Mouse (Mus musculus) ovary, postnatal 14 days (tissue): Measurements from ENCODE around the gene Clec1b.

Experiments used
- DNase-seq: peaks from one replicate; pipeline ENCODE4 v3.0.0; 2022; ENCODE audit warnings: low spot score

Gene Clec1b

DNA sequence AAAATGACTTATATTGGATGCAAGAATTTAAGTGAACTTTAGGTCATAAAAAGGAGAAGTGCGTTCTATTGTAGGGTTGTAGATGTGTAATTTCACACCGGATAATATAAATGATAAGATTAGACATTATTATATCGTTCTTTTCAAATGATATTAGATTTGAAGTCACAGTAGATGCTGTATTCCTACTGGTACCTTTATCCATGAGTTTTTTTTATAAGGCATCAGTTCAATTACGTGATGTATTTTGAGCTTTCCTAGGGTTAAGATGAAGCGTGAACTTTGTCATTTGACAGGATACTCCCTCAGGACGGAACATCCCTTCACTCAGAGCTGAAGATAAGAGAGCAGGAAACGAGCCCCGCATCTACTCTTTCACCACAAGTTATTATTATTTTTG, at the start of gene Clec1b:
Gene Clec1b (plus strand): TSS at position 301 of the 400 bp plus-strand sequence.
- no peak for DNase-seq

DNA sequence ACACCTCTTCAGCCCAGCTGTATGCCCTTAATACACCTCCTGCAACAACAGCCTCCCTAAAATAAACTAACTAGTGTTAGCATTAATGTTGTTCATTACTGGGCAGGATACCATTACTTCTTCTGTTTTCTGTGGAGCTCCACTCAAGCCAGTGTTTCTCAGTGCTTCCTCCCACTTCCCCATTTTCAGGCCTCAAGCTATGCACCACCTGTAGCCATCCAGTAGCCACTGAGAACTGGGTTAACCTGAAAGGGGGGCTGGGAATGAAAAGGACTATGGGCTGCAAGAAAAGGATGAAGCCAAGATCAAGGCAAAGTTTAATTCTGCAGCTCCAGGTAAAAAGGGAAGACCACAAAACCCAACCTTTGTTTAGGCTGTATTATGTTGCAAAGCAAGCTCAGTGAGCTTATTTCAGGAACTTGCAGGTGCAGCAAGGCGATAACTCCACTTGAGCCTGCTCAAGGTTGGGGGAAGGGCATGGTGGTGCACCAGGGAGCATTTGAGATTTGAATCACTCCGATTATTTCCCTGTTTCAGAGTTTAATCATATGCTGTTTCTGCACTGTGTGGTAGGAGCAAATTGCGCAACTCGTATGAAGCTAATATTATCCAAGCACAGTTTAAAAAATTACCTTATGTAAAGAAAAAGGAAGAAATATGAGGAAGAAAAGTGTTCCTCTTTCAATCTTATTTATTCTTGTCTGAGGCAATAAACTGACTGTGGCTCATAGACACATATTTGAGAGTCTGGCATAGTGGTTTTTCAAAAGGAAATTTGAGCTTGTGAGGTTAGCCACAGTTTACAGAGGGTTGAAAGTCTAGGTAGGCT, 47.4 kb upstream of the Clec1b start:
- no peak for DNase-seq

DNA sequence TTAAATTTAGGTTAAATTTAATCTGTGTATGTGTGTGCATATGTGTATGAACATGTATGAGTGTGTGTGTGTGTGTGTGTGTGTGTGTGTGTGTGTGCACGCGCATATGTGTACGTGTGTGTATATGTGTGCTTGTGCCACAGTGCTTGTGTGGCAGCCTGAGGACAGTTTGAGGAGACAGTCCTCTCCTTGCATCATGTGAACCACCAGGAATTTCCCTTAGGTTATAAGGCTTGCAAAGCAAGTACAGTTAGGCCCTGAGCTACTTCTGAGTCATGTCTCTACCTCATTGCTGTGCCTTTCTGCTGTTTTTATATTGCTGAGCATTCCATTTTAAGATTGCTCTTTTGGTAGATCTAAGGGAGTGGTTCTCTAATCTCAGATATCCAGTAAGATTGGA, 46.0 kb upstream of the Clec1b start:
- no peak for DNase-seq

GRCm38 (mm10) chr6:129355774-129356173, 41.3 kb upstream of the Clec1b start:
- no peak for DNase-seq

DNA sequence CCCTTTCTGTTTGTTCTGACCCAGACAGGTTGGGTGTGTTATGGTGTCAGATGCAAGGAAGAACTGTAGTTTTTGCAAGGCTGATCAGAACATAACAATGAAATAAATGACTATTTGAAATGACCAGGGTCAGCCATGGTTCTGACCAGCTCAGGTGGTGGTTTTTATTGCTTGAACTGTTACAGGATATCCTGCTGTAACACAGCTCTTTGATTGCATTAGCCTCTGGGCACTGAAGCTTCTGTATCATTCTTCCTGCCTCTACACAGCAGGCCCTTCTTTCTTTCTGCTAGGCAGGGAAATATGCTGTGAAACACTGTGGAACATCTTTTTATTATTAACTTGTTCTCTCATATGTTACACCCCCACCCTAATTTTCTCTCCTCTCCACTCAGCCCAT, 40.7 kb upstream of the Clec1b start:
- DNase-seq, result no peak

DNA sequence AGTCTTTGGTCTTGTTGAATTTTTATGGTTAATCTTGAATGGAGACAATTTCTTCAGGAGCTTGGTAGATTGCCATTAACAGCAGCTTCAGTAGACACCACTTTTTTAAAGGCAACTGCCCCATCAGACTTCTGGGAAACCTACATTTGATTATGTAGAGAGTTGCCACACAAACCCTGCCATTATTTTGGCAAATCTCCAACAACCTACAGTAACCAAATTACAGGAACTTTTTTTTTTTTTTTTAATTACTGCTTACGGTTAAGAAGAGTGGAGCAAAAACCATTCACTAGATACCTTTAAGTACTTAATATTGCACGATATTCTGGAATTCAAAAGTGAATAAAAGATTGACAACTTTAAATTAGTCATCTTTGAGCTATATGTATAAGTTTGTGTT, 37.6 kb upstream of the Clec1b start:
- DNase-seq, result no peak

- DNase-seq, result no peak
Observed at GRCm38 (mm10) chr6:129363942-129364341, 33.2 kb upstream of the Clec1b start.

- DNase-seq, result peak; percentile 51
Observed at GRCm38 (mm10) chr6:129365959-129366359, 31.1 kb upstream of the Clec1b start.

- no peak for DNase-seq
Observed at GRCm38 (mm10) chr6:129369374-129370132, 27.5 kb upstream of the Clec1b start.

DNA sequence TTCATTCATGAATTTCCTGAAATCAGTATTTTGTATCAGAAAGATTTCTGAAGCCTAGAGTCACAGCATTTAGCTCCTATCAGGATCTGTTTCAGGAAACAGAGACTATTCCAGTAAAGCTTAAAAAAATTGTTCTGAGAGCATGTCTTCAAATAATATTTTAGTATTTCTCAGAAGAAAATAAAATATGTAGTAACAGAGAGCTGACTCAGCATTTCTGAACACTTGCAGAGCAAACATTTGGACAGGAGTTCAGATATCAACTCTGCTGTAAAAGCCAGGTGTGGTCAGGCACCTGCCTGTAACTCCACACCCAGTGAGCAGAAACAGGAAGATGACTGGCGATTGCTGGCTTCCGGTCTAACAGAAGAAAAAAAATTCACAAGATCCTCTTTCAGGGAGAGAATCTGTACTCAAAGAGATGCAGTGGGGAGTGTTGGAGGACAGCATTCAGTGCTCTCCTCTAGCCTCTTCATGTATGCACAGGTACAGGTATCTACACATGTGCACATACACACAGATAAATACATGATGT, 22.1 kb upstream of the Clec1b start:
- no peak for DNase-seq

DNA sequence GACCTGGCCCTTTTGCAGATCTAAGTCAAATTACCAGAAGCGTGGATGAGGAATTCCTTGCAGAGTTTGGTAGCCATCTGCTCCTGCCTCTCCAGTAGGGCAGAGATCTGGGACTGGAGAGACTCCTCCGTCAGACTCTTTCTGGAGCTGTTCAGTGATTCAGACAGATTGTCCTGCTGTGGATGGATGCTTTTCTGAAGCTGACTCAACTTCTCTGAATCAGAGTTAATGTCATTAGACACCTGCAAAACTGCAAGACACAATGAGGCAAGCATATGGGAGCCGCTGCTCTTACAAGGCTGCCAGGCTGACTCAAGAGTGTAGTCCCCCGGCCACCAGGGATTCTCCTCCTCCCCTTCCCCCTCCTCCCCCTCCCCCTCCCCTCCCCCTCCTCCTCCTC, 16.6 kb upstream of the Clec1b start:
- DNase-seq, result no peak

- no peak for DNase-seq
Observed at GRCm38 (mm10) chr6:129381736-129382135, 15.4 kb upstream of the Clec1b start.

GRCm38 (mm10) chr6:129383466-129383865, 13.6 kb upstream of the Clec1b start:
- no peak for DNase-seq

DNA sequence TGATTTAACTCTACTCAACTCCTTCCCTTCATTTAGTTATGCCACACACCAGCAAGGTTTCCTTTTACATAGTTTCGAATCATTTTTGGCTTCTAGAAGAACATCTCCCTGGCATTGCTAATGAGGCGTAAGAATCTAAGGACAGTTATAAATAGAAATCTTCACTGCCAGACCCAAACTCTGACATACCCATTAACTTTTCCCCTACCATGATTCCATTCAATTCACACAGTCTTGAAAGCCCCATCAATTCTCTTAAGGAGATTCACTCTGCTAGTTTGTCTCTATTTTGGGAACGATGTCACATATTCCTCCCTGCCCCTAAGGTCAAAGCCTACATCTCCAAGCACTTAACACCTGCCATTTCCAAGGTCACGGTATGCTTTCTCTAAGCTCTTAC, 12.1 kb upstream of the Clec1b start:
- DNase-seq, result no peak

- DNase-seq, result no peak
Observed at GRCm38 (mm10) chr6:129385774-129386173, 11.3 kb upstream of the Clec1b start, which contains the start of gene Clec12b. Gene Clec12b (minus strand): TSS chr6:129385874.

DNA sequence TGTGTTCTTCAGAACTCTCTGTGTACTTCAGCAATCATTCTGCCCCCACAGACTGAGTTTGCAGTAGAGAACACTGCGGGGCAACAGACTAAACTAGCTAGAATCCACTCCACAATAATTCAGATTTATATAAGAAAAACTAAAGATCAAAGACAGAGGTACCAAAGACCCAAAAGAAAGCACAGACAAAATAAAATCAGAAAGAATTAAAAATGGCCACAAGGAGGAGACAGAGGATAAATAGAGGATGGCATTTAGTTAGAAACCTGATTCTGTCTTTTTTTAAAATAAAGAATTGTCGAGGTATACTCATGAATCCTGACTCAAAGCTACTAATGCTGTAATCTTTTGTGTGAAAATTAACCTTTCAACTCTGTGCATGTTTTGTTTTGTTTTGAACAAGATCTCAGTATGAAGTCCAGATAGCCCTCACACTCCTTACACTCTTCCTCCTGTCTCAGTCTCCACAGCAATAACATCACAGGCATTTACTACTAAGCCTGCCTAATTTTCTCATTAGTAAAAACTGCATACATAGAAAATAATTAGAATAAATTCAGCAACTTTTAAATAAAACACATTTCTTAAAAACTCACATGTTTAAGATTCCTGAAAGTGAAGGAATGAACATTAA, 3.9 kb upstream of the Clec1b start:
- no peak for DNase-seq

DNA sequence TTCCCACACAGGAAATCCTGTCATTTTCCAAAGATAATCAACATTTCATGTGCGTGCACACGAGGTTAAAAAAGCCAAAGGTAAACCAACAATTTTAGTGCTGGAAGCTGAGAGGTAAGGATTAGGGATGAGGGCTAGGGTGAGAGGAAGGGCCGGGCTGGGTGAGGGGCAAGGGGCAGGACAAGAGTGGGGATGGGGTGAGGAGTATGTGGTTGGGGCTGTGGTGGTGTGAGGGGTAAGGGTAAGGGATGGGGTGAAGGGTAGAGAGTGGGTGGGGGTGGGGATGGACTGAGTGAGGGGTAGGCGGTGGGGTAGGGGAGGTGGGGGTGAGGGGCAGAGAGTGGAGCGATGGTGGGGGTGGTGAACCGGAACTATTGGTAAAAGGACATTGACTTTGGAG, 3.4 kb upstream of the Clec1b start:
- DNase-seq, result no peak

DNA sequence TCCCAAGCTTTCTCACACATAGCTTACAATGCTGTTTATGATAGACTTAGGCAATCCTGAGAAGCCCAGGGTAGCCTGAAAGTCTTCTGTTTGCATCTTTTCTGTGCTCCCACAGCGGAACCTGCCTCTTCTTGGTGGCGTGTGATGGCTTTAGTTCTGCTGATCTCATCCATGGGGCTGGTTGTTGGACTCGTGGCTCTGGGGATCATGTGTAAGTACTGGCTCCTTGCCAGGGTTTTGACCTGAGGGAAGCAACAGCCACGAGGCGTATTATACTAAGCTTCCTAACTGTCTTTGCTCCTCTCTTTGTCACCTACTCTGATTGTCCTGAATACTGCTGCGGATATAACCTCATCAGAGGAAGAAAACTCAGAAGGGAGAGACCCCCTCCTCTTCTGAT, 2.8 kb downstream of the Clec1b start:
- DNase-seq, result peak; percentile 4

DNA sequence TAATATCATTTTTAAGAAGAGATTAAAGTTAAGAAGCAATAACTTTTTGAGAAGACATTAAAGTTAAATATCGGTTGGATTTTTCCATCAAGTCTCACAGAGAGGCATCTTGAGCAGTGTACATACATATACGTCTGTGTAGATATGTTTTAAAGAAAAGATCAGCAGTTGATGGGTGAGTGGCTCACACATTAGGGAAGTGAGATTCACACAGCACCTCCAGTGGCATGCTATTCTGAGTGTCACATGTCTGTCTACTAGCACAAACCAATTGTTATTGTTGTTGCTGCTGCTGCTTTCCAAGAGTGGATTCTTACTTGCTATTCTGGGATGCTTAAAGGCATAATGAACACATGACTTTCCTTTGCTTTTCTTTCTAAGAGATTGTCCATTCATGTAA, 5.3 kb downstream of the Clec1b start:
- no peak for DNase-seq

DNA sequence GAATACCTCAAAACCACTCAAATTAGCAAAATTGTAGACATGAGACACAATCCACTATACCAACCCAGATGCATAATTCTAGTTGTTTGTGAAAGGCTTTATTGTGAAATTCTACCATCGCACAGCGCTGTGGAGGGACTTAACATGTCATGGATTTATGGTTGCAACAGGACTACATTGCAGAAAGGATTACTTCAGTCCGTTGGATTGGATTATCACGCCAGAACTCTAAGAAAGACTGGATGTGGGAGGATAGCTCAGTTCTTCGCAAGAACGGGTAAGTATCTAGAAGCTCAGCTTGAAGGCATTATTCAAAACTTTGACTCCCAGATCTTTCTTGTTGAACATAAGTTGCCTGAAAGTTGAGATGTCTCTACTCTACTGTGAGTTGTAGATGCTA, 6.3 kb downstream of the Clec1b start:
- DNase-seq, result no peak

GRCm38 (mm10) chr6:129405999-129406398, 8.9 kb downstream of the Clec1b start:
- DNase-seq, result no peak

DNA sequence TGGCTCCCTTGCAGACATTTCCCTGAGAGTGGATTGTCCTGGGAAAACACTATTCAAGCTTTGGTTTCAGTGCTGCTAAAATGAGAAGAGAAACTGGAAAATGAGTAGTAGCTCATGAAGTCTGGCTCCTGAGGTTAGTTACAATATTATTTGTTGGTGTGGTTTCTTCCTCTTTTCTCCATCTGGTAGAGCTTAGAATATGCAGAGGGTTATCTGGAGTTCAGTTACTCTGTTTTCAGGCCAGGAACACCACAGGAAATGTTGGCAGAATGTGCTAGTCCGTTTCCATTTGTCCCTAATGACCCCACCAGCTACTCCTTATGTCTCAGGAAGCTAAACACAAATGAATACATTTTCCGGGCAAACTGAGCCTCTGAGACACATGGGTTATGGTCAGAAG, 10.2 kb downstream of the Clec1b start:
- DNase-seq, result no peak

DNA sequence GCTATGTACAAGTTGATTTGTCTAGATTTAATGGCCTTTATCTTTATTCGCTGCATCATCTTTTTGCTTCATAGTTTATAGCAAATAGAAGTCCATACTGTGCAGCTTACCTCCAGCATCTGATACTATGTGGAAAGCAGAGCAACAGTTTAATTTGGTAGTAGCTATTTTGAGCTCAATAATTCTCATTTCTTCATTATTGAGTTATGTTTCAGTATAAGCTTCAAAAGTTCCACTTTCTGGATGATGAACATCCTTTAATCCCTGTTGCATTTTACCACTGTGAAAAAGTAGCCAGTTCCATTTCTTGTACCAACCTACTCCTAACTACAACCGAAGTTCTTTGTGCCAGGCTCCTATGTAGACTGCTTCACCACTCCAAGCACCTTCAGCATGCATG, 11.5 kb downstream of the Clec1b start, which contains the start of gene Clec9a:
Gene Clec9a (plus strand): TSS at position 301 of the 400 bp plus-strand sequence.
- no peak for DNase-seq
